Mouse (Mus musculus): ENCODE data around the gene Reln. TPM values are rescaled to one million over a fixed set of nuclear protein-coding genes. Genes with fewer than 3 reads are reported as not detected.

The Reln gene
- polyA plus RNA-seq, 1 experiment, result 1.6 TPM

- TF ChIP-seq GATA1 (IDR thresholded peaks at IDR 0.05; ENCODE audit: low read length) (no peak), TAL1 (IDR thresholded peaks at IDR 0.05; ENCODE audit: low read length) (no peak)
- H3K4me3 ChIP-seq (replicated peaks), result no peak overlapping the region
Measured at GRCm38 (mm10) chr5:22027240-22027875, 317.1 kb downstream of the Reln start.

GRCm38 (mm10) chr5:22025746-22026145 is 318.8 kb downstream of the Reln start:
- no peaks in the 10 kb centered on the region for H3K4me1 ChIP-seq (ENCODE audit: control insufficient read depth)
- no peaks in the 10 kb centered on the region for H3K27me3 ChIP-seq (ENCODE audit: control insufficient read depth)
- H3K36me3 ChIP-seq (ENCODE audit: control insufficient read depth), result no peaks in the 10 kb centered on the region; the same call in 1 of the 2 replicates
- H3K4me3 ChIP-seq (replicated peaks), result no peak overlapping the region
- H3K9me3 ChIP-seq (ENCODE audit: control insufficient read depth, low read length), result no peaks in the 10 kb centered on the region
- TF ChIP-seq GATA1 (IDR thresholded peaks at IDR 0.05; ENCODE audit: low read length), result no peak
- no peak for TF ChIP-seq TAL1 (IDR thresholded peaks at IDR 0.05; ENCODE audit: low read length)

More at GRCm38 (mm10) chr5:22027240-22027875, 317.1 kb downstream of the Reln start:
- H3K36me3 ChIP-seq (ENCODE audit: control insufficient read depth), result no peaks in the 10 kb centered on the region; the same call in 1 of the 2 replicates
- no peaks in the 10 kb centered on the region for H3K4me1 ChIP-seq (ENCODE audit: control insufficient read depth)
- no peaks in the 10 kb centered on the region for H3K9me3 ChIP-seq (ENCODE audit: control insufficient read depth, low read length)
- H3K27me3 ChIP-seq (ENCODE audit: control insufficient read depth), result no peaks in the 10 kb centered on the region

- Histone ChIP-seq H3K27me3 (ENCODE audit: control insufficient read depth) (no peaks in the 10 kb centered on the region), H3K4me3 (replicated peaks) (no peak overlapping the region), H3K36me3 (ENCODE audit: control insufficient read depth) (no peaks in the 10 kb centered on the region; the same call in 1 of the 2 replicates), H3K4me1 (ENCODE audit: control insufficient read depth) (no peaks in the 10 kb centered on the region), H3K9me3 (ENCODE audit: control insufficient read depth, low read length) (no peaks in the 10 kb centered on the region)
- TF ChIP-seq GATA1 (IDR thresholded peaks at IDR 0.05; ENCODE audit: low read length) (no peak), TAL1 (IDR thresholded peaks at IDR 0.05; ENCODE audit: low read length) (no peak)
Measured at GRCm38 (mm10) chr5:22024108-22024507, 320.4 kb downstream of the Reln start.

- Histone ChIP-seq H3K9me3 (ENCODE audit: control insufficient read depth, low read length) (no peaks in the 10 kb centered on the region), H3K36me3 (ENCODE audit: control insufficient read depth) (no peaks in the 10 kb centered on the region; the same call in 1 of the 2 replicates), H3K27me3 (ENCODE audit: control insufficient read depth) (no peaks in the 10 kb centered on the region), H3K4me1 (ENCODE audit: control insufficient read depth) (no peaks in the 10 kb centered on the region), H3K4me3 (replicated peaks) (no peak overlapping the region)
- TF ChIP-seq GATA1 (IDR thresholded peaks at IDR 0.05; ENCODE audit: low read length) (no peak), TAL1 (IDR thresholded peaks at IDR 0.05; ENCODE audit: low read length) (no peak)
Measured at GRCm38 (mm10) chr5:22017896-22018295, 326.6 kb downstream of the Reln start.

- Histone ChIP-seq H3K9me3 (ENCODE audit: control insufficient read depth, low read length) (no peaks in the 10 kb centered on the region), H3K4me1 (ENCODE audit: control insufficient read depth) (no peaks in the 10 kb centered on the region), H3K27me3 (ENCODE audit: control insufficient read depth) (no peaks in the 10 kb centered on the region), H3K36me3 (ENCODE audit: control insufficient read depth) (peaks cover 2% of the 10 kb centered on the region; the same call in 1 of the 2 replicates), H3K4me3 (replicated peaks) (no peak overlapping the region)
- no peak for TF ChIP-seq TAL1 (IDR thresholded peaks at IDR 0.05; ENCODE audit: low read length)
- no peak for TF ChIP-seq GATA1 (IDR thresholded peaks at IDR 0.05; ENCODE audit: low read length)
Measured at GRCm38 (mm10) chr5:22014459-22014858, 330.0 kb downstream of the Reln start.

- H3K36me3 ChIP-seq (ENCODE audit: control insufficient read depth), result peaks cover 2% of the 10 kb centered on the region; the same call in 1 of the 2 replicates
- no peaks in the 10 kb centered on the region for H3K4me1 ChIP-seq (ENCODE audit: control insufficient read depth)
- TF ChIP-seq GATA1 (IDR thresholded peaks at IDR 0.05; ENCODE audit: low read length) (no peak), TAL1 (IDR thresholded peaks at IDR 0.05; ENCODE audit: low read length) (no peak)
- H3K4me3 ChIP-seq (replicated peaks), result no peak overlapping the region
- no peaks in the 10 kb centered on the region for H3K9me3 ChIP-seq (ENCODE audit: control insufficient read depth, low read length)
- H3K27me3 ChIP-seq (ENCODE audit: control insufficient read depth), result no peaks in the 10 kb centered on the region
Measured at GRCm38 (mm10) chr5:22009142-22009541, 335.4 kb downstream of the Reln start.

- Histone ChIP-seq H3K36me3 (ENCODE audit: control insufficient read depth) (peaks cover 2% of the 10 kb centered on the region; the same call in 1 of the 2 replicates), H3K4me1 (ENCODE audit: control insufficient read depth) (no peaks in the 10 kb centered on the region), H3K9me3 (ENCODE audit: control insufficient read depth, low read length) (no peaks in the 10 kb centered on the region), H3K27me3 (ENCODE audit: control insufficient read depth) (no peaks in the 10 kb centered on the region), H3K4me3 (replicated peaks) (no peak overlapping the region)
- TF ChIP-seq TAL1 (IDR thresholded peaks at IDR 0.05; ENCODE audit: low read length) (no peak), GATA1 (IDR thresholded peaks at IDR 0.05; ENCODE audit: low read length) (no peak)
Measured at GRCm38 (mm10) chr5:22007304-22008059, 337.0 kb downstream of the Reln start.

- no peaks in the 10 kb centered on the region for H3K27me3 ChIP-seq (ENCODE audit: control insufficient read depth)
- H3K4me3 ChIP-seq (replicated peaks), result no peak overlapping the region
- TF ChIP-seq TAL1 (IDR thresholded peaks at IDR 0.05; ENCODE audit: low read length) (no peak), GATA1 (IDR thresholded peaks at IDR 0.05; ENCODE audit: low read length) (no peak)
- H3K36me3 ChIP-seq (ENCODE audit: control insufficient read depth), result no peaks in the 10 kb centered on the region; the same call in 1 of the 2 replicates
- H3K4me1 ChIP-seq (ENCODE audit: control insufficient read depth), result no peaks in the 10 kb centered on the region
- H3K9me3 ChIP-seq (ENCODE audit: control insufficient read depth, low read length), result no peaks in the 10 kb centered on the region
Measured at GRCm38 (mm10) chr5:22003858-22004257, 340.6 kb downstream of the Reln start.

- Histone ChIP-seq H3K9me3 (ENCODE audit: control insufficient read depth, low read length) (peaks cover 6% of the 10 kb centered on the region), H3K36me3 (ENCODE audit: control insufficient read depth) (peaks cover 2% of the 10 kb centered on the region; the same call in 1 of the 2 replicates), H3K4me3 (replicated peaks) (no peak overlapping the region), H3K27me3 (ENCODE audit: control insufficient read depth) (no peaks in the 10 kb centered on the region), H3K4me1 (ENCODE audit: control insufficient read depth) (no peaks in the 10 kb centered on the region)
- TF ChIP-seq TAL1 (IDR thresholded peaks at IDR 0.05; ENCODE audit: low read length), result no peak
- no peak for TF ChIP-seq GATA1 (IDR thresholded peaks at IDR 0.05; ENCODE audit: low read length)
Measured at GRCm38 (mm10) chr5:21987711-21988110, 356.8 kb downstream of the Reln start.

All from erythroblast, embryonic 14.5 days (primary cell).